Mouse (Mus musculus): ENCODE data around the gene Hist1h4i. TPM values are rescaled to one million over a fixed set of nuclear protein-coding genes. Genes with fewer than 3 reads are reported as not detected.

Hist1h4i gene
- total and polyA plus RNA-seq, 3 experiments = 6.4 to 812 (median 35.7) TPM

DNA sequence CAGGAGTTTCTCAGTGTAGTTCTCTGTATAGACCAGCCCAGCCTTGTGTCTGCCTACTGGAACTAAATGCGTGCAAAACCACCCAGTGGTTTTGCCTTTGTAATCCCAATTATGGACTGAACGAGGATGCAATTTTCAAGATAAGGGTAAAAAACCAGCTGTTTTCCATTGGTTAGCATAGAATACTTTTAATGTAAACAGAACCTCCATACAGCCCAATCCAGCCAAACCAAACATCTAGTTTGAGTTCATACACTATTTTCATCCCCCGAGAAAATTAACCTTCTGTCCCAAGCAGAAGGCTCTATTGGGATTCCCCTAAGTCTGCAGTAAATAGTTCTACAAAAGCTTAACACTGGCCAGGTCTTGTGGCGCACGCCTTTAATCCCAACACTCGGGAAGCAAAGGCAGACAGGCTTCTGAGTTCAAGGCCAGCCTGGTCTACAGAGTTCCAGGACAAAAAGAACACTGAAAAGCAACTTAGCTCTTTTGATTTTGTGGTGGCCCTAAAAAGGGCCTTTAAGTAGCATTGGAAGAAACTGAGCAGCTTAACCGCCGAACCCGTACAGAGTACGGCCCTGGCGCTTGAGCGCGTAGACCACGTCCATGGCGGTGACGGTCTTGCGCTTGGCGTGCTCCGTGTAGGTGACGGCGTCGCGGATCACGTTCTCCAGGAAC is 559 bp downstream of the Hist1h4i start (continued):
- TF ChIP-seq RAD21 (IDR thresholded peaks at IDR 0.05; ENCODE audit: low read depth, low read length) (no peak), MXI1 (IDR thresholded peaks at IDR 0.05; ENCODE audit: low read depth, low read length) (peak; percentile 83; the same call in 1 of the 2 replicates), JUN (IDR thresholded peaks at IDR 0.05; ENCODE audit: insufficient read depth, low read depth, low read length) (no peak), USF2 (conservative IDR thresholded peaks at IDR 0.05; ENCODE audit: low read depth, low read length) (peak; percentile 18; the same call in 1 of the 2 replicates), GABPA (IDR thresholded peaks at IDR 0.05; ENCODE audit: insufficient replicate concordance, low read depth, low read length) (no peak), ZNF384 (IDR thresholded peaks at IDR 0.05; ENCODE audit: low read depth, low read length) (no peak), NELFE (IDR thresholded peaks at IDR 0.05; ENCODE audit: low read depth, low read length) (no peak), MAZ (IDR thresholded peaks at IDR 0.05; ENCODE audit: low read depth, low read length) (no peak), POLR2A (IDR thresholded peaks at IDR 0.05; ENCODE audit: low read depth, low read length) (peak; percentile 80; the same call in 1 of the 2 replicates), HCFC1 (IDR thresholded peaks at IDR 0.05; ENCODE audit: low read depth, low read length) (peak; percentile 40), JUND (conservative IDR thresholded peaks at IDR 0.05; ENCODE audit: low read depth, low read length) (no peak; the same call in 1 of the 2 replicates), ZKSCAN1 (IDR thresholded peaks at IDR 0.05; ENCODE audit: borderline replicate concordance, low read depth, low read length) (no peak), CHD1 (IDR thresholded peaks at IDR 0.05; ENCODE audit: low read depth, low read length) (peak; percentile 96), MAX (IDR thresholded peaks at IDR 0.05; ENCODE audit: low read length) (no peak; the same call in 1 of the 2 replicates), MEF2A (IDR thresholded peaks at IDR 0.05; ENCODE audit: borderline replicate concordance, low read depth, low read length) (peak; percentile 25; the same call in 1 of the 2 replicates), SMC3 (IDR thresholded peaks at IDR 0.05; ENCODE audit: low read depth, low read length) (peak; percentile 32; the same call in 1 of the 2 replicates), UBTF (IDR thresholded peaks at IDR 0.05; ENCODE audit: low read depth, low read length) (no peak; the same call in none of the 2 replicates), TBP (conservative IDR thresholded peaks at IDR 0.05; ENCODE audit: low read depth, low read length) (peak; percentile 87), ELF1 (IDR thresholded peaks at IDR 0.05; ENCODE audit: low read depth, low read length) (no peak), E2F4 (IDR thresholded peaks at IDR 0.05; ENCODE audit: insufficient replicate concordance, low read depth, low read length) (no peak), POLR2AphosphoS2 (IDR thresholded peaks at IDR 0.05; ENCODE audit: low read depth, low read length) (peak; percentile 100), CHD2 (IDR thresholded peaks at IDR 0.05; ENCODE audit: low read length) (peak; percentile 79), KAT2A (IDR thresholded peaks at IDR 0.05; ENCODE audit: insufficient replicate concordance, low read length) (0 out of 2 replicates have a peak, but pooled peaks have one; percentile 53), CTCF (conservative IDR thresholded peaks at IDR 0.05 in 1 of 2, IDR thresholded peaks at IDR 0.05 in 1 of 2; ENCODE audit: low read depth in 2 of 2, low read length in 2 of 2) (no peak), ZC3H11A (IDR thresholded peaks at IDR 0.05; ENCODE audit: low read depth, low read length) (no peak), EP300 (IDR thresholded peaks at IDR 0.05; ENCODE audit: low read length) (no peak)

Measured in CH12.LX (cell line).